In genomic region chr17:35838122-35838544, GRCm38 (mm10) we compare ENCODE assay signal across 7 mouse cellular contexts. TPM values are rescaled to one million over a fixed set of nuclear protein-coding genes. Genes with fewer than 3 reads are reported as not detected.
DNase-seq lines count a peak whose midpoint lies in the region; ATAC-seq lines count a peak whose summit lies in the region.

TSS of gene Tubb5 (minus strand) at chr17:35838306.

- peak; percentile 94 for DNase-seq in adrenal gland, adult 8-10 months
- peak; percentile 95 for DNase-seq in embryo, embryonic 9.5 days (ENCODE audit: extremely low spot score)
- peak; percentile 69 for DNase-seq in gonadal fat pad, adult 2 months (ENCODE audit: low read depth)
- peak; percentile 97 for DNase-seq in kidney, adult 11 months
- DNase-seq in limb, embryonic 10.5 days (ENCODE audit: low spot score), result peak; percentile 96
- peak; percentile 87 for DNase-seq in spleen, adult 12 weeks (ENCODE audit: low spot score)

- H3K9ac ChIP-seq in midbrain, embryonic 13.5 days (replicated peaks), result peak within 1 kb of the TSS; percentile 99

- peaks cover 39% of the 10 kb centered on the region for H3K36me3 ChIP-seq in limb, embryonic 10.5 days
- H3K36me3 ChIP-seq in midbrain, embryonic 13.5 days, result peaks cover 37% of the 10 kb centered on the region

- WGBS in limb, embryonic 10.5 days, result 1% methylated on average over 29 of the region's 29 CpGs
- under 1% methylated on average over 29 of the region's 29 CpGs for WGBS in midbrain, embryonic 13.5 days

- H3K4me1 ChIP-seq in limb, embryonic 10.5 days, result peaks cover 40% of the 10 kb centered on the region
- peaks cover 63% of the 10 kb centered on the region for H3K4me1 ChIP-seq in midbrain, embryonic 13.5 days (replicated peaks)

- ATAC-seq in midbrain, embryonic 13.5 days, result peak; percentile 76

- H3K9me3 ChIP-seq in limb, embryonic 10.5 days (replicated peaks), result no peaks in the 10 kb centered on the region
- H3K9me3 ChIP-seq in midbrain, embryonic 13.5 days, result no peaks in the 10 kb centered on the region

- H3K4me3 ChIP-seq in limb, embryonic 10.5 days, result peak within 1 kb of the TSS; percentile 85
- peak within 1 kb of the TSS; percentile 94 for H3K4me3 ChIP-seq in midbrain, embryonic 13.5 days (replicated peaks)

- H3K27ac ChIP-seq in limb, embryonic 10.5 days, result peak within 1 kb of the TSS; percentile 98
- H3K27ac ChIP-seq in midbrain, embryonic 13.5 days, result peak within 1 kb of the TSS; percentile 99

- no peaks in the 10 kb centered on the region for H3K27me3 ChIP-seq in limb, embryonic 10.5 days (ENCODE audit: low read depth, poor library complexity, severe bottlenecking)
- H3K27me3 ChIP-seq in midbrain, embryonic 13.5 days, result no peaks in the 10 kb centered on the region

- peak within 1 kb of the TSS; percentile 86 for H3K4me2 ChIP-seq in midbrain, embryonic 13.5 days (replicated peaks)

RNA-seq across cellular contexts. Expression of gene Tubb5, which starts in this region (rescaled TPM):
- 100 to 1,000 TPM; 141 to 168 (median 159) TPM for total RNA-seq in adrenal gland, adult 8-10 months (2022)
- polyA plus RNA-seq in gonadal fat pad, adult 2 months (2012; rRNA removed), result 245 and 297 TPM in 2 replicates
- 1,509 and 1,575 TPM in 2 replicates for polyA plus RNA-seq in limb, embryonic 10.5 days (2016; fragmentation: Nextera tagmentation; extraction: Ambion mirVana)
- 1,832 and 1,895 TPM in 2 replicates for polyA plus RNA-seq in midbrain, embryonic 13.5 days (2015; fragmentation: Nextera tagmentation; extraction: Ambion mirVana)

Comparison
In these comparisons a context has a peak if more than half of its experiments do, and no peak if none do; other contexts are left out.
1. Peak in every context shown above with its lines: DNase-seq, ATAC-seq, H3K4me3 ChIP-seq and H3K27ac ChIP-seq.